Mouse (Mus musculus) MEL (cell line): Measurements from ENCODE around the gene Gm26938. TPM values are rescaled to one million over a fixed set of nuclear protein-coding genes. Genes with fewer than 3 reads are reported as not detected.

Experiments
- DNase-seq: peaks from one replicate; pipeline ENCODE4 v3.0.0; 2011; ENCODE audit warnings: low read depth, low spot score
- H3K27ac ChIP-seq: 2 replicates; pipeline ENCODE4 v1.5.1; 2012; ENCODE audit warnings: low read depth, mild to moderate bottlenecking, control low read depth, low read length, moderate library complexity; ENCODE audit not compliant: control insufficient read depth
- H3K27me3 ChIP-seq, 2 experiments: fragments of 150-350 bp in 1 of 2; sonication (generic) in 1 of 2; 2 replicates each; pipeline ENCODE4 v1.6.1; 2012; ENCODE audit warnings: low read length in 2 of 2, mild to moderate bottlenecking in 2 of 2, improper control_type of control experiment in 1 of 2, moderate library complexity in 1 of 2; ENCODE audit not compliant: insufficient read depth in 2 of 2, control insufficient read depth in 1 of 2
- H3K36me3 ChIP-seq, 2 experiments: 2 replicates each; pipeline ENCODE4 v1.6.1; 2012 to 2014; ENCODE audit warnings: low read length in 2 of 2, improper control_type of control experiment in 1 of 2, inconsistent platforms in 1 of 2, mild to moderate bottlenecking in 1 of 2; ENCODE audit not compliant: insufficient read depth in 2 of 2, control insufficient read depth in 1 of 2
- H3K4me1 ChIP-seq, 2 experiments: fragments of 150-350 bp in 1 of 2; sonication (generic) in 1 of 2; 2 replicates each; pipeline ENCODE4 v1.6.1; 2012; ENCODE audit warnings: low read length in 2 of 2, improper control_type of control experiment in 1 of 2, mild to moderate bottlenecking in 1 of 2; ENCODE audit not compliant: insufficient read depth in 2 of 2, control insufficient read depth in 1 of 2
- H3K4me3 ChIP-seq, 2 experiments: fragments of 150-350 bp in 1 of 2; sonication (generic) in 1 of 2; 2 replicates each; pipeline ENCODE4 v1.5.1; 2012; ENCODE audit warnings: low read depth in 2 of 2, low read length in 2 of 2, mild to moderate bottlenecking in 2 of 2, moderate library complexity in 2 of 2, control low read depth in 1 of 2, improper control_type of control experiment in 1 of 2; ENCODE audit not compliant: control insufficient read depth in 1 of 2, insufficient read depth in 1 of 2
- H3K79me2 ChIP-seq: 2 replicates; pipeline ENCODE4 v1.6.1; 2012; ENCODE audit warnings: mild to moderate bottlenecking, low read length, moderate library complexity; ENCODE audit not compliant: control insufficient read depth, poor library complexity, insufficient read depth
- H3K9ac ChIP-seq: 2 replicates; pipeline ENCODE4 v1.6.1; 2012; ENCODE audit warnings: low read depth, mild to moderate bottlenecking, control low read depth, low read length, moderate library complexity; ENCODE audit not compliant: control insufficient read depth, poor library complexity, severe bottlenecking
- H3K9me3 ChIP-seq: fragments of 150-350 bp; sonication (generic); replicated peaks from 2 replicates; pipeline ENCODE4 v1.6.1; 2012; ENCODE audit warnings: mild to moderate bottlenecking, low read length, improper control_type of control experiment, moderate library complexity; ENCODE audit not compliant: insufficient read depth
- CHD2 ChIP-seq: IDR thresholded peaks from 2 replicates; pipeline ENCODE4 v1.6.1; 2011; ENCODE audit warnings: low read length, improper control_type of control experiment
- E2F4 ChIP-seq: IDR thresholded peaks from 2 replicates; pipeline ENCODE4 v1.6.1; 2011; ENCODE audit warnings: low read depth, low read length, improper control_type of control experiment, borderline replicate concordance
- ETS1 ChIP-seq: IDR thresholded peaks from 2 replicates; pipeline ENCODE4 v1.6.1; 2012; ENCODE audit warnings: low read depth, mild to moderate bottlenecking, inconsistent platforms, low read length, improper control_type of control experiment, moderate library complexity
- GABPA ChIP-seq: IDR thresholded peaks from 2 replicates; pipeline ENCODE4 v1.6.1; 2012; ENCODE audit warnings: low read depth, mild to moderate bottlenecking, inconsistent platforms, low read length, improper control_type of control experiment, moderate library complexity
- GATA1 ChIP-seq: IDR thresholded peaks from 2 replicates; pipeline ENCODE4 v1.6.1; 2011; ENCODE audit warnings: low read depth, low read length, improper control_type of control experiment
- HCFC1 ChIP-seq: IDR thresholded peaks from 2 replicates; pipeline ENCODE4 v1.6.1; 2012; ENCODE audit warnings: low read depth, mild to moderate bottlenecking, inconsistent platforms, low read length, improper control_type of control experiment, moderate library complexity
- JUND ChIP-seq: IDR thresholded peaks from 2 replicates; pipeline ENCODE4 v1.6.1; 2011; ENCODE audit warnings: low read depth, mild to moderate bottlenecking, improper control_type of control experiment, low read length
- KAT2A ChIP-seq: conservative IDR thresholded peaks from 2 replicates; pipeline ENCODE4 v1.6.1; 2012; ENCODE audit warnings: low read depth, low read length, improper control_type of control experiment, inconsistent platforms
- MAX ChIP-seq: IDR thresholded peaks from 2 replicates; pipeline ENCODE4 v1.6.1; 2011; ENCODE audit warnings: low read length, improper control_type of control experiment
- MAZ ChIP-seq: IDR thresholded peaks from 2 replicates; pipeline ENCODE4 v1.6.1; 2012; ENCODE audit warnings: low read depth, mild to moderate bottlenecking, inconsistent platforms, low read length, improper control_type of control experiment
- MEF2A ChIP-seq: IDR thresholded peaks from 2 replicates; pipeline ENCODE4 v1.6.1; 2014; ENCODE audit warnings: low read depth, mild to moderate bottlenecking, inconsistent platforms, low read length, improper control_type of control experiment; ENCODE audit not compliant: poor library complexity, insufficient replicate concordance, severe bottlenecking; ENCODE audit errors: extremely low read depth
- MXI1 ChIP-seq: IDR thresholded peaks from 2 replicates; pipeline ENCODE4 v1.6.1; 2011; ENCODE audit warnings: mild to moderate bottlenecking, low read depth, low read length, improper control_type of control experiment
- MYB ChIP-seq: IDR thresholded peaks from 2 replicates; pipeline ENCODE4 v1.6.1; 2011; ENCODE audit warnings: mild to moderate bottlenecking, low read depth, low read length, improper control_type of control experiment
- NELFE ChIP-seq: IDR thresholded peaks from 2 replicates; pipeline ENCODE4 v1.6.1; 2011; ENCODE audit warnings: low read depth, low read length, improper control_type of control experiment
- RCOR1 ChIP-seq: IDR thresholded peaks from 2 replicates; pipeline ENCODE4 v1.6.1; 2012; ENCODE audit warnings: low read depth, mild to moderate bottlenecking, inconsistent platforms, low read length, improper control_type of control experiment
- SMC3 ChIP-seq: IDR thresholded peaks from 2 replicates; pipeline ENCODE4 v1.6.1; 2011; ENCODE audit warnings: low read depth, low read length, improper control_type of control experiment
- TBP ChIP-seq: IDR thresholded peaks from 2 replicates; pipeline ENCODE4 v1.8.0; 2011; ENCODE audit warnings: low read depth, low read length, improper control_type of control experiment
- TCF12 ChIP-seq: IDR thresholded peaks from 2 replicates; pipeline ENCODE4 v1.6.1; 2014; ENCODE audit warnings: low read depth, mild to moderate bottlenecking, inconsistent platforms, low read length, improper control_type of control experiment, moderate library complexity
- UBTF ChIP-seq: IDR thresholded peaks from 2 replicates; pipeline ENCODE4 v1.6.1; 2012; ENCODE audit warnings: low read depth, mild to moderate bottlenecking, inconsistent platforms, low read length, improper control_type of control experiment, moderate library complexity, borderline replicate concordance; ENCODE audit not compliant: insufficient read depth
- USF1 ChIP-seq: IDR thresholded peaks from 2 replicates; pipeline ENCODE4 v1.6.1; 2014; ENCODE audit warnings: low read depth, mild to moderate bottlenecking, inconsistent platforms, low read length, improper control_type of control experiment, moderate library complexity
- ZC3H11A ChIP-seq: IDR thresholded peaks from 2 replicates; pipeline ENCODE4 v1.6.1; 2012; ENCODE audit warnings: low read depth, mild to moderate bottlenecking, inconsistent platforms, low read length, improper control_type of control experiment
- polyA plus RNA-seq, 2 experiments: library from polyadenylated mRNA; stranded (reverse) in 1 of 2; unstranded in 1 of 2; fragments of >175 nt in 1 of 2; fragments of >200 nt in 1 of 2; gene quantifications; 2 replicates each; pipeline versions ENCODE4 v1.2.1 to v1.2.4; 2012; ENCODE audit warnings: low replicate concordance in 2 of 2, low read depth in 1 of 2; ENCODE audit not compliant: insufficient read length in 2 of 2, insufficient read depth in 1 of 2, missing spikeins in 1 of 2
- total RNA-seq: library from RNA; depleted of rRNA; stranded (reverse); fragments of 300-350 nt; gene quantifications from 2 replicates; pipeline ENCODE4 v1.2.3, GENCODE M21; 2012

Gene Gm26938
- total and polyA plus RNA-seq, 3 experiments, result 0.11 TPM; not detected in 2

DNA sequence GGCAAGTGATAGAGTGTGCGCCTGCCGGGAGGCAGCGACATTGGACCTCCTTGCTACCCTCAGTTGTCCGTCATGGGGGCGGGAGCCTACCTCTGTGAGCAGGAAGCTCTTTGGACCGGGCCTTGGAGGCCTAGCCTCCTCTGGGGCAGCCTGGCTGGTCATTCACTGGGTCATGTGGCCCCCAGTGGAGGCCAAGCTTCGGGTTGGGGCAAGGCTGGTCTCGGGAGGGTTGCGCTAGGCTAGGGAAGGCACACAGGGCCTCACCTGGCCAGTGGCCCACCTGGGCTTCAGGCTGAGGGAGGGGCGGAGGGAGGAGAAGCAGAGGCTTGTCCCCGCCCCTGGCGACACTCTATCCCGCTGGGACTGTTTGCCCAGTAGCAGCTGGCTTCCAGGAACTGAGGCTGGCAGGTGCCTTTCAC lies 12.2 kb downstream of the Gm26938 start:
- DNase-seq, result no peak
- peaks cover 2 to 29% of the 10 kb centered on the region in 2 experiments; a peak in 3 of 4 replicates for H3K4me1 ChIP-seq
- H3K4me3 ChIP-seq, result no peak overlapping the region
- TF ChIP-seq ETS1, result no peak
- no peak for TF ChIP-seq MAX
- TF ChIP-seq CHD2, result no peak
- no peak for TF ChIP-seq MYB
- no peak for TF ChIP-seq RCOR1
- TF ChIP-seq KAT2A, result no peak
- no peak for TF ChIP-seq HCFC1
- no peak for TF ChIP-seq MAZ
- TF ChIP-seq MEF2A, result no peak
- TF ChIP-seq JUND, result no peak
- no peak for TF ChIP-seq GATA1
- TF ChIP-seq NELFE, result no peak
- TF ChIP-seq, all 39 proteins: peak for 0
- H3K36me3 ChIP-seq, result peaks cover 0 to 8% of the 10 kb centered on the region in 2 experiments; a peak in 2 of 4 replicates
- H3K27me3 ChIP-seq, result no peaks in the 10 kb centered on the region
- H3K9ac ChIP-seq, result no peak overlapping the region
- no peak overlapping the region for H3K27ac ChIP-seq
- H3K79me2 ChIP-seq, result no peaks in the 10 kb centered on the region
- H3K9me3 ChIP-seq, result no peaks in the 10 kb centered on the region

DNA sequence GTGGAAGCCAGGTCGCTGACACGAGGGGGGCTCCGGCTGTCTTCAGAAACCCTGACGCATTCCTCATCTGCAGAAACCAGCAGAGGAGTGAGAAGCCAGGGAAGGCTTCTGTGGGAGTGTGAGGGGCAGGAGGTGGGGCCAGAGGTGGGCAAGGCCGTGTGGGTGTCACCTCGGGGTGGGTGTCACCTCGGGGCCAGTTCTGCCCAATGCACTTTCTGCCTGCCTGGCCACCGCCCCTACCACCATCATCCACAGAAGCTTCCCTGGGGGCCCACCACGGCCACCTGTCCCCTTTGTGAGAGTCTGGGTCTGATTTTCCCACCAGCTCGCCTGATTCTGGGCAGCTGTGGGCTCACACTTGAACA lies 13.1 kb downstream of the Gm26938 start:
- no peaks in the 10 kb centered on the region for H3K27me3 ChIP-seq
- no peaks in the 10 kb centered on the region for H3K9me3 ChIP-seq
- no peak overlapping the region for H3K27ac ChIP-seq
- H3K9ac ChIP-seq, result no peak overlapping the region
- DNase-seq, result no peak
- H3K79me2 ChIP-seq, result no peaks in the 10 kb centered on the region
- H3K36me3 ChIP-seq, result peaks cover 0 to 5% of the 10 kb centered on the region in 2 experiments; a peak in 2 of 4 replicates
- H3K4me1 ChIP-seq, result peaks cover 2 to 24% of the 10 kb centered on the region in 2 experiments; a peak in 3 of 4 replicates
- H3K4me3 ChIP-seq, result no peak overlapping the region
- TF ChIP-seq TCF12 (no peak), USF1 (no peak), ETS1 (no peak), MXI1 (no peak), JUND (no peak), GABPA (no peak), NELFE (no peak), TBP (no peak), SMC3 (no peak), MAZ (no peak), E2F4 (no peak), ZC3H11A (no peak), UBTF (no peak)
- TF ChIP-seq, all 39 proteins: peak for 0
